Mouse (Mus musculus): ENCODE data around the gene Cage1.

Cage1 gene

DNA sequence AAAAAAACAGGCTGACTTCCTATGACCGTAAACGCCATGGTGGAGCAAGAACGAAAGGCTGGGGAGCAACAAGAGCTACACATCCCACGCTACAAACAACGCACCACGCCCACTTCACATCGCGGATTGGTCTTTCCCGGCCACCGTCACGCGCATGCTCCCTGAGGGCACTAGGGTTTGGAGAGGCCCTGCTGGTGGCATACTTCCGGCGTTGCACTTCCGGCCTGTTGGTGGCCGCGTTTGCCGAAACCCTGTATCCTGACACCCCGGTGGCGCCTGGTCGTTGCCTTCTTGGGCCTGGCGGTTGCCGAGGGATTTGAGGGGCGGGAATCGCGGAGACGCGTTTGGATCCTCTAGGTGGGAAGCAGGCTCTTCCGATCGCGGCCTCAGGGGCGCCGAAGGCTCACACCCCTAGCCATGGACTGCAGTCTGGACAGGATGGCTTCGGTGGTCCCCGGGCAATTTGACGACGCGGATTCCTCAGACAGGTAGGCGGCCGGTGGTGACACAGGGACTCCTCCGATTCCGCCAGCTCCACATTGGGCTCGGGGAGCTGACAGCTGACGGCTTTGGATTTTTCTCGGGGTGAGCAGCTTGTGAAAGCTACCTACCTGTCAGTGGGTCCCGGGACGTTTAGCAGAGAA, at the start of gene Cage1:
TSS of gene Cage1 (minus strand) at position 26 of the 644 bp plus-strand sequence.
- DNase-seq: peak; percentile 98

DNA sequence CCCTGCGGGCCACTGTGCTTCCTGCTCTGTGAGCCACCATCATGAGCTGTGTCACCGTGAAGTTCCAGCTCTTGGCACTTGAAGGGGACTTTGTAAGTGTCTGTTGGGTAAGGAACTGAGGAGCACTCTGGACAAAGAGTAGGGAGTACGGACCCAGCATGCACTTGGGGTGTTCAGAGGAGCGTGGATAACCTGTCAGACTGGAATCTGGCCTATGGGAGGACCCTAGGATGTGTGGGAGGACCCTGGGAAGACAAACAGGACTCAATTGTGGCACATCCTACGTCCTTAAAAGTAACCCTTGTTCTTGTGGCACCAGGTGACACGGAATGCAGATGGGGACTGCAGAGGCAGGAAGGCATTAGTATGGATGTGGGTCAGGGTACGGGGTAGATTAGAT, 44.3 kb upstream of the Cage1 start:
- no peak for DNase-seq

DNA sequence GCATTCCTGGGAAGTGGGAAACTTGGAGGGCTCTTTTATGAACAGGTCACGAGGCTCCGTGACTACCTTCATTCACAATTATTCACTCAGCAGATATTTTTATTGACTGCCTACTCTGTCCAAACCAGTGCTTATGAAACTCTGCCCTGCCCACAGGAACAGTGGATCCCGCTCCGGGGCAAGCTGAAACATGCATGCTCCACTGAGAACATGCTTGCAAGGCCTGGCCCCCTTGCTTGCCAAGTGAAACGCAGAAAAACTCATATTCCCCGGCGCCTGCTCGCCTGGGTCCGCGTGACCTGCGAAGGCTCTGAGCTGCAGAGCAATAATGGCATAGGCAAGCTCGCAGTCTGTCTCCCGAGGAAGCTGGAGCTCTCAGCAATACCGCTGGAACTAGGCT, 43.9 kb upstream of the Cage1 start:
- DNase-seq: no peak

DNA sequence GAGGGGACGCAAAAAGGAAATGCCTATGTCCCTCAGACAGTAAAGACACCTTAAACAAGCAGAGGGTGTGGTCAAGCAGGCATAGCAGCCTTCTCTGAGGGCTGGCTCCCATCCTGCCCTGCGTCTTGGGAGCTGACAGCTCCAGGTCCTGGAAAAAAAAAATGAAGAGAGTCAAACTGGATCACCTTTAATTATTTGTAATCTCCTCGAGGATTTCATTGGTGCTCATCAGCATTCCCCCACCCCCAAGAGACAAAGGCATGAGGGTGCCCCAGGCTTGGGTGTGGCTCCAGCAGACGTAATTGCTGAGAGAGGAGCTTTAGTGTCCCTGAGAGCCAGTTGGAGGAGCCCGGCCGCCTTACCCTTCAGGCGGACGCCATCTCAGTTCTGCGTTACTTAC, 43.1 kb upstream of the Cage1 start:
- no peak for DNase-seq

DNA sequence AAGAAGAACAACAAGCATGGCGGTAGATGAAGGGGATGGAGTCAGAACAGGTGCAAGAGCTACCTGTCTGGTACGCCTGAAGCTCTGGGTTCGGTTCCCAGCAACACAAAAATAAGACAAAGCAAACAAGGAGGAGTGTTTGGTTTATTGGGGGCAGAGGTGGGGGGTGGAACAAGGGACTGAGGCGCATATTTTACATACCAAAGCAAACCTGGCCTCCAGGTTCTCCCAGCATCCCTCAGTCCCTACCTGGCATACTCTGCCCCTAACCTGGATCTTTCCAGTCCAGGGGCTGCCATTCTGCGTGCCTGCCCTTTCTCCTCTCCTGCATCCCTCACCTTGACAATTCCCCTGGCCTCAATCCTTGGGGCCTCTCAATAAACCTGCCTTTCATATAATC, 42.5 kb upstream of the Cage1 start:
- no peak for DNase-seq

DNA sequence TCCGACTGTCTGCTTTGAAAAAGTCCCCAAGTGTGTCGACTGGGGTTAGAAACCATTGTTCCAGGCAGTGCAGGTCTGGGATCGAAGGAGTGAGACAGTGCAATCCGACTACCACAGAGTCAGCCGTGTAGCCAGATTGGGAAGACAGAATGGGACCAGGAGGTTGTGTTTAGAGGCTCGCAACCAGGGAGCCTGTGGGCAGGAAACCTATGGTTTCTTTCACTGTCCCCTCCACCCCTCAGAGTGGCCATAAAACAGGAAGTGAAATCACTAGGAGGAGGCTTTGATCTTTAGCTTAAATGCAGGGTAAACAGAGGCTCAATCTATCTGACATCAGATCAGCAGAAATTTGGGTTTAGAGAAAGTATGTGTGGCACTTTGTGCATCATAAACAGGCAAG, 42.0 kb upstream of the Cage1 start:
- DNase-seq: no peak

DNA sequence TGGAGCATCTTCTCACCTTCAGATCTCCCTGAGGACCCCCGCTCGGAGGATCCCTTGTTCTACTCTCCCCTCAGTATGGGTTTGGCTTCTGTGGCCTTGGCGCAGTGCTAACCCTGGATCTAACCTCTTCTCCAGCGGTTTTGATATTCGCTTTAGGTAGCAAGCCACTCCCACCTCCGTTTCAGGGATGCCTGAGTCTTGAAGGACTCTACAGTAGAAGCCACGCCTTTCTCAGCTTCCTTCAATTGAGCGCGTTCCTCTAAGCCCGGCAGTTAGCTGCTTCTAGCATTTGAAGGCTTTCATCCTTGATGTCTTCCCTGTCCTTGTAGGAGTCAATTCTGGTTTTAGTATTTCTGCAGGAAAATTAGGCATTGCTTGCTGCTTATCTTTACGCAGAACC, 40.2 kb upstream of the Cage1 start:
- no peak for DNase-seq

DNA sequence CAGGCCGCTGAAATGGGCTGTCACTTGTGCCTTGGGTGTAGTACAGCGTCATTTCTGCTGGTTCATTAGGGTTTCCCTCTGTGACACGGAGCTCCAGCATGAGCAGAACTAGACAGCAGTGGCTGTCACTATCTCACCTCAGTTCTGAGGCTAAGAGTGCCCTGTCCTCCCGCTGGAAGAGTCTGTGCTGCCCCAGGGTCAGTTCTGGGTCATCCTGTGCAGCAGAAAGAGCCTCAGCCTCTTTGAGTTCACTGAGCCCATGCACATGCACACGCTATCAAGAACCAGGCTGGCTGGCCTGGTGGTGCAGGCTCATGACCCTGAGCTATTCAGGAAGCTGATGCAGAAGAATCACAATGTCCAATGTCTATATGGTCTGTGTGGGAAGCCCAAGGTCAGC, 37.5 kb upstream of the Cage1 start:
- no peak for DNase-seq

DNA sequence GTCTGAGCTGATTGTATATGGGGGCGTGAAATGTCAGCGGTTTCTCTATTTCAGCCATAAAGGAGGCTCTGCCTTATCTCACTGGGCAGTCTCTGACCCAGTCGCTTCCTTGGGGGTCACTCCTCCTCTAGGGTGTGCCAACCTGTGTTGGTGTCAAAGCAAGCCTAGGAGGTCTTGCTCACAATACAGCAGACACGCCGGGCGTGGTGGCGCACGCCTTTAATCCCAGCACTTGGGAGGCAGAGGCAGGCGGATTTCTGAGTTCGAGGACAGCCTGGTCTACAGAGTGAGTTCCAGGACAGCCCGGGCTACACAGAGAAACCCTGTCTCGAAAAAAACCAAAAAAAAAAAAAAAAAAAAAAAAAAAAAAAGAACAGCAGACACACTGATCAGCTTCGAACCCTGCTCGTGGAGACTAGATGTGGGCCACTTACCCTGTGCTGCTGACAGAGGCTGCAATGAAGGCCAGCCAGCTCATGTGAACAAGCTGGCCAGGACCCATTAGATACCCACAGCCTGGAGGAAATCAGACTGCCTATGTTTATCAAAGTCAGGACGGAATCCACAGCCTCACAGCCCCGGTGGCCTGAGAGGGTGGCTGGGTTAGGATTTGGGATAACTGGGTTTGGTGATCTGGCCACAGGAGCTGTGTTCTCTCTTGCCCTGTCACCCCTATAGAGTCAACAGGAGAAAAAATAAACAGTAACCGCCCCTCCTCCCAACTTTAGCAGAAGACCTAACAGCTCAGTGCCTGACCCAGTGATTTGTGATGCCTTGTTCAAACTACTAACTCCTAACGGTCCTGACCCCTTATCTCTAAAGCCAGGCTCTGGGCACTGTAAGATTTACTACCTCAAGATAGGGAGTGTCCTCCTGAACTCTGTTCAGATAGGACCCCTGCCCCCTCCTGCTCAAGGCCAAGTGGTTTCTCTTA, 36.8 kb upstream of the Cage1 start:
- no peak for DNase-seq

DNA sequence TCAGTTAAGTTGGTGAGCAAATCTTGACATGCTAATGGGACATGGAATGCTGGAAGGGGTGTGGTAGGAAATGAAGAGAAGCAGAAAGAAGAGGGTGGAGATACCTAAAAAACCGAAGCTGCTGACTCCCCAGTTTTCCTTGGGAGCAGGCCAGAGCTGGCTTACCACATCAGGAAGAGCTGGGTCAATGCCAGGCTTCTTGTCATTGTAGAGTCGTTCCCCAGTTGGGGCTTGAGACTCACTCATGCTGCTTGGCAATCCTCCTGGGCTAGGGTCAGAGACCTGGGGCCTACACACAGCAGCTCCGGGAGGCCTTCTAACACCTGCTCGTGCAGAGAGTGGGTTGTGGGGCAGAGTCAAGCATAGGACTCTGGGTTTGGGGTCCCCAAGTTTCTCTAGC, 34.1 kb upstream of the Cage1 start:
- no peak for DNase-seq

DNA sequence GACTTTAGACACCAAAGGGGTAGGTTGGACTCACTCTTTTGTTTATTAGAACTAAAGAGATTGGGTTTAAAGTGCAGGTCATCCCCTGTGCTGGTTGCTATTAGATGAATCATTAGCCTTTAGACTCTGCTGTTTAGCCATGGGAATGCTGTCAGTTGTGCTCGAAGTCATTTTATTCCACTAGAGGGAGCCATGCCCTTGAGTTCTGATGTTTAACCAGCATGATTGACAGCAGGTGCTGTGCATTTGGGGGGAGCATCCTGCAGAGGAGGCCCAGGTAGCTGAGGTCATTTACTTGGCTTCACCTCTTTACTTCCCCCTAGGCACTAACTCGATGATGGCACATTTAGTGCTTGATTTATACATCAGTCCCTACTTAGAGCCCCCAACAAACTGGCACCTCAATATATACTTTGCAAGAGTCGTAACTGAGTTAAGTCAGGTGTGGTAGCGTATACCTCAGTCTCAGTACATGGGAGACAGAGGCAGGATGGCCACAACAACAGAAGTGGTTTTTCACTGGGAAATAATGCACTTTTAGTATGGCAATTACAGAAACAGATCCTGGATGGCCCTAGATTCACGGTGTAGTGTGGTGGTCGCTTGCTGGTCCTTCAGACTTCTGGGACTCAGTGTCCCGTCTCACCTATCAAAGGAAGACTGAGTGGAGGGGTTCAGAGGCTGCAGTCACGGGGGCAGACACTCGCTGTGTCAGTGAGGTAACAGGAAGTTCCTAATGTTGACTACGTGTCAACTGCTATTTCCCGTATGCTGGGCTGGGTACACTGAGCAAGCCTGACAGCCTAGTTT, 28.2 kb upstream of the Cage1 start:
- peak; percentile 54 for DNase-seq

DNA sequence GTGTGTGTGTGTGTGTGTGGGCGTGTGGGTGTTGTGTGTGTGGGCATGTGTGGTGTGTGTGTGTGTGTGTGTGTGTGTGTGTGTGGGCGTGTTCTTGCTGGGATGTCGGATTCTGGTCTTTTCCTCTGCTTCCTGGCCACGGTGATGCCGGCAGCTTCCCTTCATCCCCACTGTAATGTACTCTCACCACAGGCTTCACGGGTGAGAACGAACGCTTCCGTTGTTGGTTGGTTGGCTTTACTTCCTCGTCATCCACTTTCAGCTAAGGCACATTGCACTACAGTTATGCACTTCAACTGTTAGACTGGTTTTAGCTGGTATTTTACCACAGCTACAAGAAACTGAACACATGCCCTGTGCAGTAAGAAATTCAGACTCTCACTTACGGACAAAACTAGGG, 25.8 kb upstream of the Cage1 start:
- DNase-seq: no peak

DNA sequence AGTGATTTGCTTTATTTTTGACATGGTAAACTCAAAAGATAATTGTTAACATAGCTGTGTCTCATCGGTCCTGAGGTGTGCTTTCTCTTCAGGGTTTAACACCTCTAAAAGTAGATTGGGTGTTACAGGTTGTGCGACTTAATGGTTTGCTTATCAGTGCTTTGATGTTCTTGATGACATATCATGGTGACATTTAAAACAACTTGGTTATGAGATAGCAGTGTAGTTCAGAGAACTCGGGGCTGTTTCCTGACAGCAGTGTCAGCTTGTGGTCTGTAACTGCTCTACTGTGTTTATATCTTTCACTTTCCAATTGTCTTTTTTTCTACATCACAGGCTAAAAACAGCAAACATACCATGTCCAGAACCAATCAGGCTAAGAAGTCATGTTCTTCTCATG, 13.0 kb upstream of the Cage1 start:
- no peak for DNase-seq

DNA sequence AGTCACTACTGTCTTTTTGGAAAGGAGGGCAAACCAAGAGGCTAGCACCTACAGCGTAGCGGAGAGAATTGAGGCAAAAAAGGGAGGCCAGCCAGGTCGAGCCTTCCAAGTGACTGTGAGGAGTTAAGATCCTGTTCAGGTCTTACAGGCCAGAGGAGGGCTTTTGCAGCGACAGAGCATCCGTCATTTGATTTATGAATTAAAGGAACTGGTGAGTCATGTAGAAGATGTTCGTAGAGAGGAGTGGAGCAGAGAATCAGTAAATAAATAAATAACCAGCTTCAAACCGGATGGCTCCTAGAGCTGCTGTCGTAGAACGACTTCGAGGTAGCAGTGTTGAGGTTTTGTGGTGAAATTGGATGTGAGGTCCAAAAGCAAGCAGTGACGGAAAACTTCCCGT, 942 bp upstream of the Cage1 start:
- DNase-seq: no peak

DNA sequence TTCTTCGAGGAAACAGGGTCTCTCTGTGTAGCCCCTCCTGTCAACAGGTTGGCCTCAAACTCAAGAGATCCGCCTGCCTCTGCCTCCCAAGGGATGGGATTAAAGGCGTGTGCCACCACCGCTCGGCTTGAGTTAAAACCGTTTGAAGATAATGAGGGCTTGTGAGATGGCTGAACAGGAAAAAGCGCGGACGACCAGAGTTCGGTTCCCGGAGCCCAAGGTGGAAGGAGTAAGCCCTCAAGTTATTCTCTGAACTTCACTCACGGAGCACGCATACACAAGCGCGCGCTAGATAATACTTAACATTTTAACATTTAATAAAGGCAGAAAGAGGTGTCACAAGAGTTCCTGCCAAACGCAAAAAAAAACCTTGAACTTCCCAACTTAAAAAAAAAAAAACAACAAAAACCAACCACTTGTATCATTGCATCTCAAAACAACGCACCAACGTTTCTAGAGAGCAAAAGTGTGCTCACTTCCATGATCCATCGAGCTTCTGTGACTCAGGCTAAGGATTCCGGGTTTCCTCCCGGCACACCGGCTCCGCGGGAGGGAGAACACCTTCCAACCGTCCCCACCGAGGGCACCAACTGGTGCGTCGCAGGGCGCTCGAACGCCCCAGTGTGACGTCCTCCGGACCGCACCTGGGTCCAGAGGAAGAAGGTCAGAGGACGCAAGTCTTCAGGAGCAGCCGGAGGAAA, 376 bp downstream of the Cage1 start, which contains the start of gene Riok1:
TSS of gene Riok1 (plus strand) at position 653 of the 701 bp plus-strand sequence.
- no peak for DNase-seq

DNA sequence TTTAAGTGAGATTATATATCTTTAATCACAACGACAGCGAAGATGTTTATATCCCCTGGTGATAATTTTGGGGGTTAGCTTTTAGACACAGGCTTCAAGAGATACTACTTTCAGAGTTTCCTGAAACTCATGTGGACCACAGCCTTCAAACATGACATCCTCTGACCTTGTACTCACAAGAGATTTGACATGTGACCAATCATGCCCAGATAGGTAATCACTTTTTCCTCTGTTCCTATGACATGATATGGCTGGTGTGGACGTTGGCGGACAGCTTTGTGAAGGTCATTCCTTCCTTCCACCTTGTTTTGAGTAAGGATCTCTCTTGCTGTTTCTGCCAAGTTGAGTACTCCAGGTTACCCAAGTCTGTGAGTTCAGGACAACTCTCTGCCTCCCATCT, 8.5 kb downstream of the Cage1 start:
- no peak for DNase-seq

DNA sequence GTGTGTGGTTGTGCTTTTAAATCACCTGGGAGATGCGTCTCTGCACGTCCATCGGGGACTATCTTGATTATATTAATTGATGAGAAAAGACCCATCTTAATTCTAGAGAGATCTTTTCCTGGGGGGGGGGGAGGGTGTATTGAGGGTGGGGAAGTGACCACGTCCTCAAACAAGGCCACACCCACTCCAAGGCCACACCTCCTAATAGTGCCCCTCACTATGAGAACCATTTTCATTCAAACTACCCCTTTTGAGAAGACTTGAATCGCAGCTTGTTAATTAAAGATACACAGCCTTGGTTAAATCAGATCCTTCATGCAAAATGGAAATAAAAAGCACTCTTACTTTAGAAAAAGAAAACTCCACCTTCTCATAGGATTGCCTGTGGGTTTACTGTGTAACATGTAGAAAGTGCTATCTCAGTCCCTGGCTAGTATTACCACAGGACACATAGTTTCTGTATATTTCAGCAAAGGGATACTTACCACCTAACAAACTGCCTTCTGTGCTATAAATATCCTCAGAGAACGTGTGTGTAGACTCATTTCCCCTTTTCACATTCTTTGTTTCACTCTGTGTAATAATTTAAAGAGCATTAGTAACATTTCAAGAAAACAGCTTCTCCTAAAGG, 9.1 kb downstream of the Cage1 start:
- DNase-seq: no peak

DNA sequence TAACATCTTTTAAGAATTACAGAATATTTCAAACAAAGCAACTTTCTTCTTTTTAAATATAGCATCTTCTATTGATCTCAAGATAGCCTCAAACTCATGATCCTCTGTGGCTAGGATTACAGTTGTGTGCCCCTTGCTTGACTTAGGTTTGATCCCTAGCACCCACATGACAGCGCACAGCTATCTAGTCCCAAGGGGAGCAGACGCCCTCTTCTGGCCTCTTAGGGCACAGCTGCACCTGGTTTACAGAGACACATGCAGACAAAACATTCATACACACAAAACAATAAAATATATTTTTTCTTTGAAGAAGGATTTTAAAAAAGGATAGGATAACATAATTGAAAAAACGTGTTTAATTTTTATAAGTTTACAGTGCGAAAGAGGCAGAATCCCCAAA, 11.0 kb downstream of the Cage1 start:
- DNase-seq: no peak

DNA sequence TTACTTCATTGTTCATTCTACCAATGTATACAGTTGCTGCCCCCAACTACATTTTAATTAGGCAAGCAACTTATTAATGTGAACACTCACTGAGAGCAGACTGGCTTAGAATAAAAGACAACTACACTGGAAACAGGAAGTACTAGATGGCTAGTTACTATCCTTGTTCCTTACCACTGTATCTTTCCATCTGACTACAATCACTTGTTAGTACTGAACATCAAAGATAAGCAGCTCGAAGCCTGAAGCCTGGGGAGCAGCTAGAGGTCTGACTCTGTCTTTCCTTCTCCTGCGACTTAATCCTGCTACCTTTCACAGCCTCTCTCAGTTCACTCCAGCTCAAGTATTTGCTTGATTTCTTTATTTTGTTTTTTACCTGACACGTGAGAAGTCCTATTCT, 18.1 kb downstream of the Cage1 start:
- DNase-seq: no peak

DNA sequence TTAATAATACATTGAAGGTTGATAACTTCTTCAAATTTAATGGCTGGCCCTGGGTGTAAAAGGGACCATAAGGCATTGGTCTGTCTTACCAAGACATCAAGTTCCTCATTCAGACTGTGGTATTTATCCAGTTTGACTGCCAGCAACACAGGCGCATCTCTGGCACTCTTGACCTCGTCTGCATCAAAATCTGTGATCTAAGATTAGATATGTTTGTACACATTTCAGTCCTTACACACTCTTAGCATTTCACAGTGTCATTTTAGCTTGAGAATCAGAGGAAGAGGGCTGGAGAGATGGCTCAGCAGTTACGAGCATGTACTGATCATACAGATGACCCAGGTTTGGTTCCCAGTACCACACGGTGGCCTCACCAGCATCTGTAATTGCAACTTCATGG, 21.3 kb downstream of the Cage1 start:
- DNase-seq: no peak

DNA sequence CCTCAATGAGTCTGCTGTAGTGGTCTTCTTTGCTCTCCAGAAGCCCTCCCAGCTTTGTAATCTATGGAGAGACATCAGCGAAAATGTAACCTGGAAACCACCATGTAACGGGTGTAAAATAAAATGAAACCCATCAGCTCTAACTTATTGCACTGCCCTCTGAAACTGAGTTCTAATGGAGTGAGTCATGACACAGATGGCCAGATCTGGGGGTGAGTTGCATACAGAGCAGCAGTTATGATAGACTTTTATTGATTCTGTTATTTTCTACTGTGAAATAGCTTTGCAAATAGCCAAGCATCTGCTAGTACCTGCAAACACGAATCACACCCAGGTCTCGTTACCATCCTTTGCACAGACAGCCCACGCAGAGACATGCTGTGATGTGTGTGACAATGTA, 24.4 kb downstream of the Cage1 start:
- no peak for DNase-seq

DNA sequence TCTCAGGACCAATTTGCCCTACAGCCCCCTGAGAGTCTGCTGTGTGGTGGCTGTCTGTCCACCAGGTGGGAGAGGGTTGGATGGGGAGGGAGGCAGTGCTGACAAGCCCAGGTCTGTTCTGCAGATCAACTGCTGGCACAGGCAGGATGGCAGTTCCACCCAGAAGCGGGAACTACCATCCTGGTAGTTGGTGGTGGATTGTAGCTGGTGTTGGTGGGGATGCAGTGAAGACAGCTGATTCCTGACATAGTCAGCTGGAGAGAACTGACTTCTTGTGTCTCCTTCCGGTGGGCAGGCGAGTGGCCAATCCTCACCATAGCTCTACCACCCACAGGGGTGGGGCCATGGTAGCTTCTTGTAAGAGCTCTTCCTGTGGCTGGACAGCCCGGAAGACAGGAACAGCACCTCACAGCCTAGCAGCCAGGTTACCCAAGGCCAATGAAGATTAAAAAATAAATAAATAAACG, 26.4 kb downstream of the Cage1 start:
- DNase-seq: no peak
